Mouse (Mus musculus): Measurements from ENCODE around the gene Parp3. TPM values are rescaled to one million over a fixed set of nuclear protein-coding genes. Genes with fewer than 3 reads are reported as not detected.

The Parp3 gene
- polyA plus RNA-seq, 1 experiment from 2014 or later: 1.2 TPM

GRCm38 (mm10) chr9:106483606-106484005, 6.9 kb upstream of the Parp3 start:
- Histone ChIP-seq H3K4me3 (no peak overlapping the region), H3K27ac (replicated peaks) (no peak overlapping the region), H3K4me1 (no peaks in the 10 kb centered on the region), H3K9me3 (no peaks in the 10 kb centered on the region), H3K27me3 (replicated peaks) (no peaks in the 10 kb centered on the region), H3K9ac (no peak overlapping the region), H3K4me2 (no peak overlapping the region), H3K36me3 (peaks cover 66% of the 10 kb centered on the region)
- ATAC-seq (ENCODE audit: extremely low read depth, insufficient number of reproducible peaks, low FRiP score, low TSS enrichment): no peak
- 88% methylated on average over 17 of the region's 17 CpGs for WGBS

GRCm38 (mm10) chr9:106483136-106483535, 6.4 kb upstream of the Parp3 start:
- H3K9me3 ChIP-seq: no peaks in the 10 kb centered on the region
- H3K27ac ChIP-seq (replicated peaks): no peak overlapping the region
- H3K4me2 ChIP-seq: no peak overlapping the region
- peaks cover 66% of the 10 kb centered on the region for H3K36me3 ChIP-seq
- no peak for ATAC-seq (ENCODE audit: extremely low read depth, insufficient number of reproducible peaks, low FRiP score, low TSS enrichment)
- no peak overlapping the region for H3K9ac ChIP-seq
- H3K4me1 ChIP-seq: peaks cover 3% of the 10 kb centered on the region
- no peak overlapping the region for H3K4me3 ChIP-seq
- 92% methylated on average over 10 of the region's 10 CpGs for WGBS
- H3K27me3 ChIP-seq (replicated peaks): no peaks in the 10 kb centered on the region

GRCm38 (mm10) chr9:106482578-106483115, 5.9 kb upstream of the Parp3 start:
- H3K36me3 ChIP-seq: peaks cover 66% of the 10 kb centered on the region
- no peak overlapping the region for H3K4me3 ChIP-seq
- no peaks in the 10 kb centered on the region for H3K9me3 ChIP-seq
- peaks cover 8% of the 10 kb centered on the region for H3K4me1 ChIP-seq
- no peak overlapping the region for H3K27ac ChIP-seq (replicated peaks)
- no peak overlapping the region for H3K9ac ChIP-seq
- H3K4me2 ChIP-seq: no peak overlapping the region
- no peak for ATAC-seq (ENCODE audit: extremely low read depth, insufficient number of reproducible peaks, low FRiP score, low TSS enrichment)
- 80% methylated on average over 17 of the region's 17 CpGs for WGBS
- no peaks in the 10 kb centered on the region for H3K27me3 ChIP-seq (replicated peaks)

GRCm38 (mm10) chr9:106481676-106482075, 4.9 kb upstream of the Parp3 start:
- ATAC-seq (ENCODE audit: extremely low read depth, insufficient number of reproducible peaks, low FRiP score, low TSS enrichment): no peak
- Histone ChIP-seq H3K9me3 (no peaks in the 10 kb centered on the region), H3K4me1 (peaks cover 10% of the 10 kb centered on the region), H3K27me3 (replicated peaks) (no peaks in the 10 kb centered on the region), H3K4me2 (no peak overlapping the region), H3K27ac (replicated peaks) (no peak overlapping the region), H3K4me3 (no peak overlapping the region), H3K9ac (no peak overlapping the region), H3K36me3 (peaks cover 66% of the 10 kb centered on the region)
- 89% methylated on average over 13 of the region's 13 CpGs for WGBS

- Histone ChIP-seq H3K36me3 (peaks cover 61% of the 10 kb centered on the region), H3K4me3 (no peak overlapping the region), H3K27ac (replicated peaks) (no peak overlapping the region), H3K4me1 (peaks cover 16% of the 10 kb centered on the region), H3K9ac (no peak overlapping the region), H3K27me3 (replicated peaks) (no peaks in the 10 kb centered on the region), H3K9me3 (no peaks in the 10 kb centered on the region), H3K4me2 (no peak overlapping the region)
- WGBS: 92% methylated on average over 15 of the region's 15 CpGs
- no peak for ATAC-seq (ENCODE audit: extremely low read depth, insufficient number of reproducible peaks, low FRiP score, low TSS enrichment)
These were observed 4.3 kb upstream of the Parp3 start for GRCm38 (mm10) chr9:106481075-106481474.

- ATAC-seq (ENCODE audit: extremely low read depth, insufficient number of reproducible peaks, low FRiP score, low TSS enrichment): no peak
- no peak overlapping the region for H3K4me2 ChIP-seq
- 85% methylated on average over 7 of the region's 7 CpGs for WGBS
- no peak overlapping the region for H3K27ac ChIP-seq (replicated peaks)
- no peak overlapping the region for H3K4me3 ChIP-seq
- H3K9me3 ChIP-seq: no peaks in the 10 kb centered on the region
- peaks cover 21% of the 10 kb centered on the region for H3K4me1 ChIP-seq
- peaks cover 55% of the 10 kb centered on the region for H3K36me3 ChIP-seq
- no peaks in the 10 kb centered on the region for H3K27me3 ChIP-seq (replicated peaks)
- no peak overlapping the region for H3K9ac ChIP-seq
These were observed 3.8 kb upstream of the Parp3 start for GRCm38 (mm10) chr9:106480541-106480940.

GRCm38 (mm10) chr9:106478101-106478500, 1.4 kb upstream of the Parp3 start:
- Histone ChIP-seq H3K27ac (replicated peaks) (no peak overlapping the region), H3K4me1 (peaks cover 37% of the 10 kb centered on the region), H3K36me3 (peaks cover 31% of the 10 kb centered on the region), H3K9me3 (no peaks in the 10 kb centered on the region), H3K4me2 (peak overlapping the region; percentile 99), H3K4me3 (peak overlapping the region; percentile 75), H3K9ac (peak overlapping the region; percentile 85), H3K27me3 (replicated peaks) (peaks cover 4% of the 10 kb centered on the region; the same call in 1 of the 2 replicates)
- WGBS: 71% methylated on average over 9 of the region's 9 CpGs
- ATAC-seq (ENCODE audit: extremely low read depth, insufficient number of reproducible peaks, low FRiP score, low TSS enrichment): no peak

GRCm38 (mm10) chr9:106477649-106478048, 900 bp upstream of the Parp3 start:
- ATAC-seq (ENCODE audit: extremely low read depth, insufficient number of reproducible peaks, low FRiP score, low TSS enrichment): no peak
- 2% methylated on average over 16 of the region's 16 CpGs for WGBS
- Histone ChIP-seq H3K9me3 (no peaks in the 10 kb centered on the region), H3K4me1 (peaks cover 38% of the 10 kb centered on the region), H3K36me3 (peaks cover 27% of the 10 kb centered on the region), H3K27me3 (replicated peaks) (peaks cover 5% of the 10 kb centered on the region; the same call in 1 of the 2 replicates), H3K4me2 (peak overlapping the region; percentile 99), H3K4me3 (peak overlapping the region; percentile 75), H3K9ac (peak overlapping the region; percentile 85), H3K27ac (replicated peaks) (peak overlapping the region; percentile 30)

GRCm38 (mm10) chr9:106476002-106476923, 486 bp downstream of the Parp3 start:
- H3K27me3 ChIP-seq (replicated peaks): peaks cover 5% of the 10 kb centered on the region; the same call in 1 of the 2 replicates
- 21% methylated on average over 16 of the region's 16 CpGs for WGBS
- no peaks in the 10 kb centered on the region for H3K9me3 ChIP-seq
- peak overlapping the region; percentile 32 for H3K4me3 ChIP-seq
- H3K27ac ChIP-seq (replicated peaks): peak overlapping the region; percentile 70
- peaks cover 14% of the 10 kb centered on the region for H3K36me3 ChIP-seq
- H3K4me1 ChIP-seq: peaks cover 51% of the 10 kb centered on the region
- peak overlapping the region; percentile 64 for H3K4me2 ChIP-seq
- peak overlapping the region; percentile 76 for H3K9ac ChIP-seq
- peak; percentile 5; the same call in 1 of the 2 replicates for ATAC-seq (ENCODE audit: extremely low read depth, insufficient number of reproducible peaks, low FRiP score, low TSS enrichment)

- Histone ChIP-seq H3K27me3 (replicated peaks) (peaks cover 5% of the 10 kb centered on the region; the same call in 1 of the 2 replicates), H3K4me1 (peaks cover 51% of the 10 kb centered on the region), H3K4me2 (peak within 1 kb of the TSS; percentile 64), H3K9me3 (no peaks in the 10 kb centered on the region), H3K36me3 (peaks cover 8% of the 10 kb centered on the region), H3K4me3 (peak within 1 kb of the TSS; percentile 32), H3K27ac (replicated peaks) (peak within 1 kb of the TSS; percentile 70), H3K9ac (peak within 1 kb of the TSS; percentile 76)
- ATAC-seq (ENCODE audit: extremely low read depth, insufficient number of reproducible peaks, low FRiP score, low TSS enrichment): no peak
- 82% methylated on average over 10 of the region's 10 CpGs for WGBS
These were observed 1.1 kb downstream of the Parp3 start, which contains the start of gene Rrp9 for GRCm38 (mm10) chr9:106475663-106476001. Rrp9 (plus strand) TSS chr9:106475963.

GRCm38 (mm10) chr9:106475046-106475445, 1.7 kb downstream of the Parp3 start:
- no peak overlapping the region for H3K27ac ChIP-seq (replicated peaks)
- 62% methylated on average over 7 of the region's 7 CpGs for WGBS
- peaks cover 51% of the 10 kb centered on the region for H3K4me1 ChIP-seq
- peak overlapping the region; percentile 34; the same call in 1 of the 2 replicates for H3K4me2 ChIP-seq
- H3K27me3 ChIP-seq (replicated peaks): peaks cover 5% of the 10 kb centered on the region; the same call in 1 of the 2 replicates
- H3K36me3 ChIP-seq: 0 out of 2 replicates have a peak, but pooled peaks cover 3% of the 10 kb centered on the region
- peak overlapping the region; percentile 44 for H3K9ac ChIP-seq
- no peaks in the 10 kb centered on the region for H3K9me3 ChIP-seq
- ATAC-seq (ENCODE audit: extremely low read depth, insufficient number of reproducible peaks, low FRiP score, low TSS enrichment): no peak
- no peak overlapping the region for H3K4me3 ChIP-seq

Measured in heart, embryonic 13.5 days (tissue).